Mouse (Mus musculus) heart, postnatal 0 days (tissue): ENCODE measurements at regions not wholly inside any gene's neighbourhood (a gene's known extent, or its start where the extent isn't known, plus 50 kb on each side); places are given as distances from the start of the nearest gene placed in this dataset.

Experiments used
- ATAC-seq: fragments of 200-750 bp; cut with Nextera tagmentation; 2 replicates; pipeline ENCODE4 v1.8.0; 2017; ENCODE audit warnings: low read depth, moderate number of reproducible peaks, moderate library complexity; ENCODE audit not compliant: insufficient read depth
- DNase-seq: peaks from one replicate; pipeline ENCODE4 v3.0.0-alpha.2; 2016; ENCODE audit warnings: low spot score
- H3K27ac ChIP-seq: fragments of 300-500 bp; sonication (generic); 2 replicates; pipeline ENCODE4 v1.5.1; 2014; ENCODE audit warnings: low read depth, mild to moderate bottlenecking
- H3K27me3 ChIP-seq: fragments of 300-500 bp; sonication (generic); 2 replicates; pipeline ENCODE4 v1.6.1; 2014; ENCODE audit warnings: low read length, mixed read lengths; ENCODE audit not compliant: control insufficient read depth, insufficient read depth
- H3K36me3 ChIP-seq: fragments of 300-500 bp; sonication (generic); replicated peaks from 2 replicates; pipeline ENCODE4 v1.6.1; 2014; ENCODE audit warnings: low read length, mixed read lengths; ENCODE audit not compliant: control insufficient read depth, insufficient read depth
- H3K4me1 ChIP-seq: fragments of 300-500 bp; sonication (generic); 2 replicates; pipeline ENCODE4 v1.6.1; 2014; ENCODE audit warnings: antibody characterized with exemption; ENCODE audit not compliant: control insufficient read depth, insufficient read depth
- H3K4me2 ChIP-seq: fragments of 300-500 bp; sonication (generic); 2 replicates; pipeline ENCODE4 v1.6.1; 2014; ENCODE audit warnings: low read depth, mild to moderate bottlenecking, low read length, moderate library complexity
- H3K4me3 ChIP-seq: fragments of 300-500 bp; sonication (generic); 2 replicates; pipeline ENCODE4 v1.5.1; 2014; ENCODE audit warnings: low read depth, low read length
- H3K9ac ChIP-seq: fragments of 300-500 bp; sonication (generic); replicated peaks from 2 replicates; pipeline ENCODE4 v1.6.1; 2014; ENCODE audit warnings: low read depth, low read length, mixed read lengths
- H3K9me3 ChIP-seq: fragments of 300-500 bp; sonication (generic); replicated peaks from 2 replicates; pipeline ENCODE4 v1.6.1; 2016; ENCODE audit warnings: low read length; ENCODE audit not compliant: control insufficient read depth
- CTCF ChIP-seq: IDR thresholded peaks from 2 replicates; pipeline ENCODE4 v1.5.1; 2016; ENCODE audit warnings: antibody characterized with exemption, control low read depth, low read depth
- EP300 ChIP-seq: IDR thresholded peaks from 2 replicates; pipeline ENCODE4 v1.6.1; 2016; ENCODE audit warnings: antibody characterized with exemption, low read depth
- WGBS: fragments of 180-500 bp; shearing (Covaris S2); extraction: QIAGEN DNeasy Blood & Tissue Kit; methylation state at CpG from one replicate; pipeline ENCODE4 v1.1.7; 2014; 5-methylcytosine and 5-hydroxymethylcytosine counted together

- WGBS = 60% methylated on average over 12 of the region's 12 CpGs
- Histone ChIP-seq H3K9ac (no peak overlapping the region), H3K4me2 (no peak overlapping the region), H3K36me3 (no peaks in the 10 kb centered on the region), H3K27ac (no peak overlapping the region), H3K9me3 (no peaks in the 10 kb centered on the region), H3K27me3 (peaks cover 31% of the 10 kb centered on the region), H3K4me1 (peaks cover 5% of the 10 kb centered on the region; the same call in 1 of the 2 replicates), H3K4me3 (no peak overlapping the region)
- DNase-seq (no peak), ATAC-seq (no peak)
- no peak for TF ChIP-seq EP300
- TF ChIP-seq CTCF = no peak
Observed at GRCm38 (mm10) chr9:43866802-43867201, 123.0 kb downstream of the Nectin1 start.

- WGBS = 66% methylated on average over 2 of the region's 2 CpGs
- H3K4me2 ChIP-seq = no peak overlapping the region
- no peak for TF ChIP-seq EP300
- TF ChIP-seq CTCF = no peak
- ATAC-seq (no peak), DNase-seq (no peak)
- no peaks in the 10 kb centered on the region for H3K9me3 ChIP-seq
- H3K27me3 ChIP-seq = peaks cover 26% of the 10 kb centered on the region
- no peak overlapping the region for H3K4me3 ChIP-seq
- H3K9ac ChIP-seq = no peak overlapping the region
- H3K4me1 ChIP-seq = no peaks in the 10 kb centered on the region
- no peaks in the 10 kb centered on the region for H3K36me3 ChIP-seq
- no peak overlapping the region for H3K27ac ChIP-seq
Observed at GRCm38 (mm10) chr9:43873841-43874240, 130.1 kb downstream of the Nectin1 start.

- H3K9me3 ChIP-seq = no peaks in the 10 kb centered on the region
- no peak overlapping the region for H3K27ac ChIP-seq
- H3K9ac ChIP-seq = no peak overlapping the region
- no peak for ATAC-seq
- no peak for DNase-seq
- WGBS = 70% methylated on average over 5 of the region's 5 CpGs
- H3K4me1 ChIP-seq = no peaks in the 10 kb centered on the region
- no peak overlapping the region for H3K4me2 ChIP-seq
- no peaks in the 10 kb centered on the region for H3K36me3 ChIP-seq
- H3K27me3 ChIP-seq = peaks cover 31% of the 10 kb centered on the region
- no peak for TF ChIP-seq EP300
- TF ChIP-seq CTCF = no peak
- H3K4me3 ChIP-seq = no peak overlapping the region
Observed at GRCm38 (mm10) chr9:43874332-43874731, 130.5 kb downstream of the Nectin1 start.

- Histone ChIP-seq H3K4me3 (peak overlapping the region; percentile 31; the same call in 1 of the 2 replicates), H3K9ac (no peak overlapping the region), H3K4me1 (no peaks in the 10 kb centered on the region), H3K4me2 (peak overlapping the region; percentile 45), H3K27me3 (peaks cover 43% of the 10 kb centered on the region), H3K27ac (no peak overlapping the region), H3K9me3 (no peaks in the 10 kb centered on the region), H3K36me3 (no peaks in the 10 kb centered on the region)
- ATAC-seq (no peak), DNase-seq (no peak)
- 3% methylated on average over 24 of the region's 24 CpGs for WGBS
- TF ChIP-seq EP300 (no peak), CTCF (no peak)
Observed at GRCm38 (mm10) chr9:43879220-43879968, 135.6 kb downstream of the Nectin1 start.

- Histone ChIP-seq H3K9ac (no peak overlapping the region), H3K4me2 (peak overlapping the region; percentile 45), H3K4me3 (peak overlapping the region; percentile 31), H3K36me3 (no peaks in the 10 kb centered on the region), H3K9me3 (no peaks in the 10 kb centered on the region), H3K4me1 (no peaks in the 10 kb centered on the region), H3K27ac (no peak overlapping the region), H3K27me3 (peaks cover 43% of the 10 kb centered on the region)
- DNase-seq (no peak), ATAC-seq (no peak)
- under 1% methylated on average over 26 of the region's 26 CpGs for whole genome bisulfite sequencing
- no peak for TF ChIP-seq CTCF
- TF ChIP-seq EP300 = no peak
Observed at GRCm38 (mm10) chr9:43879969-43880396, 136.2 kb downstream of the Nectin1 start.

GRCm38 (mm10) chr9:43893086-43893485, 149.3 kb downstream of the Nectin1 start:
- H3K27ac ChIP-seq = no peak overlapping the region
- no peak for DNase-seq
- no peaks in the 10 kb centered on the region for H3K36me3 ChIP-seq
- TF ChIP-seq CTCF (no peak), EP300 (no peak)
- H3K9me3 ChIP-seq = no peaks in the 10 kb centered on the region
- H3K27me3 ChIP-seq = no peaks in the 10 kb centered on the region
- H3K4me3 ChIP-seq = no peak overlapping the region
- peaks cover 7% of the 10 kb centered on the region; the same call in 1 of the 2 replicates for H3K4me1 ChIP-seq
- no peak overlapping the region for H3K9ac ChIP-seq
- ATAC-seq = no peak
- WGBS = 46% methylated on average over 6 of the region's 6 CpGs
- H3K4me2 ChIP-seq = no peak overlapping the region
